Mouse (Mus musculus): ENCODE results near the gene Vps35l. TPM values are rescaled to one million over a fixed set of nuclear protein-coding genes. Genes with fewer than 3 reads are reported as not detected.

Vps35l gene
- polyA plus RNA-seq, 1 experiment from 2014 or later, result 67.6 TPM

DNA sequence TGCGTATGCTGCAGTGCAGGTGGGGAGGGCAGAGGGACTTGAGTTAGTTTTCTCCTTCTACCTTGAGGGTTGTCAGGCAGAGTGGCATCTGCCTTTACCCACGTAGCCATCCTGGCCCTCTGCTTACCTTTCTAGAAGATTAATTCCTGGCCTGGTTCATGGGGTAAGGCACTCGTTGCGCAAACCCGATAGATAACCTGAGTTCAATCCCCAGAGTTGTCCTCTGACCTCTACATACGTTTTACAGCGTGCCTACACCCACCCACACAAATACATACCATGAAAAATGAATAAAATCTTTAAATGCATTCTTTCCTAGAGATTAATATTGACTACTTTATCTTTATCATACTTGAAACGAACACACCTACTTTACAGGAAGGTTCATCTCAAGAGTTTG, 63.4 kb downstream of the Vps35l start:
- no peak for ATAC-seq (ENCODE audit: insufficient number of reproducible peaks, low FRiP score, low TSS enrichment, low read depth)
- WGBS, result 91% methylated on average over 8 of the region's 8 CpGs
- Histone ChIP-seq H3K36me3 (peaks cover 44% of the 10 kb centered on the region), H3K9ac (no peak overlapping the region), H3K4me2 (replicated peaks) (no peak overlapping the region), H3K27me3 (no peaks in the 10 kb centered on the region), H3K27ac (replicated peaks) (no peak overlapping the region), H3K9me3 (replicated peaks) (no peaks in the 10 kb centered on the region), H3K4me1 (no peaks in the 10 kb centered on the region), H3K4me3 (replicated peaks) (no peak overlapping the region)

DNA sequence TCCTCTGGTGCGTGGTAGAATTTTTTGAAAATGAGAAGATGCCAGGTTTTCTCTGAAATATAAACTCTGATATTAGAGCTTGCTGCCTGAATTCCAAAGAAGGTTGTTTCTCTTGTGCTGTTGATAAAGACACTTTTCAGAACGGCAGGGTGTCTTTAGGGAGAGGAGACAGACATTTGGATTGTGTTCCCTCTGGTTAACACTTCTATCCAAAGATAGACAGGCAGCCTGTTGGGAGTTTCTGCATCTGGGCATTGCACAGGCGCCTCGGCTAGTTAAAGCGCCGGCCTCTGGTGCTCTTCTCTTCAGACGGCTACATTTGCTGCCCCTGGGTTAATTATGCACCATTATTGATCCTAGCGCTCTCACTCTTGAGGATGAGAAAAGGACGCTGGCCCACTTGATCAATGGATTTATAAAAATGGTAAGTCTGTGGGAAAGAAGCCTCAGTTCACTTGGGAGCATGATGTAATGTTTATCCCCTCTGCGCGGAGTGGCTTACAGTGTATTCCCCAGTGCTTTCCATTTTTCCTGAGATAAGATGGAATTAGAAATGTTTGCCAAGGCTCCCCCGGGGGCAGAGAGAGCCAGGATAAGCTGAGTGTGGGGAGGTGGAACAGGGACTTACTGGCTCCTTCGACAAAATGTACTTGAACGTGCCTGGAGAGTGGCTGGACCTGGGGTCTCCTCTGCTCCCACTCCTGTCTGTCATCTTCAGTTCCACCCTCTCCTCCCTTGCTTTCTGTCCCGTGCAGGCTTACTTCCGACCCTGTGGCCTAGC, 66.8 kb downstream of the Vps35l start:
- ATAC-seq (ENCODE audit: insufficient number of reproducible peaks, low FRiP score, low TSS enrichment, low read depth), result no peak
- no peaks in the 10 kb centered on the region for H3K9me3 ChIP-seq (replicated peaks)
- WGBS, result 69% methylated on average over 16 of the region's 16 CpGs
- no peak overlapping the region for H3K27ac ChIP-seq (replicated peaks)
- no peaks in the 10 kb centered on the region for H3K4me1 ChIP-seq
- H3K4me3 ChIP-seq (replicated peaks), result no peak overlapping the region
- no peak overlapping the region for H3K9ac ChIP-seq
- no peaks in the 10 kb centered on the region for H3K27me3 ChIP-seq
- H3K4me2 ChIP-seq (replicated peaks), result no peak overlapping the region
- peaks cover 32% of the 10 kb centered on the region for H3K36me3 ChIP-seq

DNA sequence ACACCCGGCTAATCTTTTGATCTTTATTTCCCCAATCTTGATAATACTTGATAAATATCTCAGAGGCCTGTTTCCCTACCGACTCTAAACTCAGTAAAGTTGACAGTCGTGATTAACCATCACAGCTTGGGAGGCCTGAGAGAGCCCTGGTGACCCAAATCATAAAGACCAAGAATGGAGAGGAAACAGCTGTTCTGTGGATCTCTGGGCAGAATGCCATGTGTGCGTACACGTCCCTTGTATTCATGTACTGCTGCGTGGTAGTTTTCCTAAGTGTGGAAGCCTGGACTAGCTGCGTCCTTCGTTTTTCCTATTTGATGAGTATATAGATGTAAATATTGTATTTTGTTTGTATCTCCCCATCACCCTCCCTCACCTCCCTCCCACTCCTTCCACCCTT, 67.9 kb downstream of the Vps35l start:
- WGBS, result 75% methylated on average over 8 of the region's 8 CpGs
- Histone ChIP-seq H3K4me3 (replicated peaks) (no peak overlapping the region), H3K27me3 (no peaks in the 10 kb centered on the region), H3K4me1 (no peaks in the 10 kb centered on the region), H3K27ac (replicated peaks) (no peak overlapping the region), H3K9ac (no peak overlapping the region), H3K36me3 (peaks cover 28% of the 10 kb centered on the region), H3K9me3 (replicated peaks) (no peaks in the 10 kb centered on the region), H3K4me2 (replicated peaks) (no peak overlapping the region)
- no peak for ATAC-seq (ENCODE audit: insufficient number of reproducible peaks, low FRiP score, low TSS enrichment, low read depth)

DNA sequence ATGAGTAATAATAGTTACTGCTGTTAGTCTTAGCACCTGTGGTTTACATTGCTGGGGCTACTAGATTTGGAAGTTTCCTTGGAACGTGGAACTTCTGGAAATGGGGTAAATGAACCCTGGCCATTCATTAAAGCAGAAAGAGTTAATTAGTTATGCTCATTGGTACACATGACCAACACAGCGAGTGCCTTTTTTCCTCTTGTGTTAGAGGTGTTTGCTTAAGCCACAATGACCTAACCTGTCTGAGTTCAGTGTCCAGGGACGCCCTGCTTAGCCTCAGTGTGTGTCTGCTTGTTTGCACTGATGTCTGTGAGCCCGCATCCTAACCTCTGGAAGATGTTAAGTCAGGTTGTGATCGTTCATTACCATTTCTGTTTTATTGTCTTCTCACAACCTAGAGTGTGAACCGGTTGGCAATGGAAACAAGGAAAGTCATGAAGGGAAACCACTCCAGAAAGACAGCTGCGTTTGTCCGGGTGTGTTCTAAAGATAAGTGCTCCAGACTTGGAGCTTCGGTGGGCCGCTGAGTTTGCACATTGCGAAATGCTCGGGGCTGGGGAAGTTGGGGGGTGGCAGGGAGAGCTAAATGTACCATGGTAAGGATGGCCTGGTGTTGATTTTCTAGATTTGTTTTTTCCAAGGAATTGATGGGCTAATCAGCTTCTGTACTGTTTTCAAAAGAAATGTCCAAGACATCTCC, 71.5 kb downstream of the Vps35l start:
- H3K9ac ChIP-seq, result no peak overlapping the region
- no peaks in the 10 kb centered on the region for H3K27me3 ChIP-seq
- no peaks in the 10 kb centered on the region for H3K9me3 ChIP-seq (replicated peaks)
- no peak overlapping the region for H3K4me2 ChIP-seq (replicated peaks)
- H3K36me3 ChIP-seq, result peaks cover 27% of the 10 kb centered on the region
- no peak for ATAC-seq (ENCODE audit: insufficient number of reproducible peaks, low FRiP score, low TSS enrichment, low read depth)
- no peak overlapping the region for H3K27ac ChIP-seq (replicated peaks)
- H3K4me1 ChIP-seq, result no peaks in the 10 kb centered on the region
- no peak overlapping the region for H3K4me3 ChIP-seq (replicated peaks)
- WGBS, result 79% methylated on average over 12 of the region's 12 CpGs

DNA sequence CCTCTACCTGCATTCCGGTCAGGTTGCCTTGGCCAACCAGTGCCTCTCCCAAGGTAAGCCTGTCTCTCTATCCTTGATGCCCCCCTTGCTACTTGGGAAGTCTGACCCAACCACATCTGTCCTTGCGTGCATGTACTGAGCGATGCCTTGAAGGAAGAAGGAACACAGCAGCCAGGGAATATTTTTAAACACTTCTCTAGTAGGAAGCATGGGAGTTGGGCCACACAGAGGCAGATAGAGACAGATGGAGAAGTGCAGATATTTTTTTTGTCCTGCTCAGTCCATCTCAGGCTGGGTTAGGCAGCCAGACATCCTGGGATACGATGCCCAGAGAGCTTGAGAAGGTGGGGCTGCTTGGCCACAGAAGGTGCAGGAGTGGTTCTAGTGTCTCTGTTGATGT, 73.6 kb downstream of the Vps35l start:
- no peak overlapping the region for H3K27ac ChIP-seq (replicated peaks)
- H3K4me3 ChIP-seq (replicated peaks), result no peak overlapping the region
- no peak overlapping the region for H3K9ac ChIP-seq
- H3K4me1 ChIP-seq, result no peaks in the 10 kb centered on the region
- 93% methylated on average over 4 of the region's 4 CpGs for WGBS
- no peaks in the 10 kb centered on the region for H3K9me3 ChIP-seq (replicated peaks)
- no peak overlapping the region for H3K4me2 ChIP-seq (replicated peaks)
- H3K27me3 ChIP-seq, result no peaks in the 10 kb centered on the region
- H3K36me3 ChIP-seq, result peaks cover 45% of the 10 kb centered on the region
- ATAC-seq (ENCODE audit: insufficient number of reproducible peaks, low FRiP score, low TSS enrichment, low read depth), result no peak

DNA sequence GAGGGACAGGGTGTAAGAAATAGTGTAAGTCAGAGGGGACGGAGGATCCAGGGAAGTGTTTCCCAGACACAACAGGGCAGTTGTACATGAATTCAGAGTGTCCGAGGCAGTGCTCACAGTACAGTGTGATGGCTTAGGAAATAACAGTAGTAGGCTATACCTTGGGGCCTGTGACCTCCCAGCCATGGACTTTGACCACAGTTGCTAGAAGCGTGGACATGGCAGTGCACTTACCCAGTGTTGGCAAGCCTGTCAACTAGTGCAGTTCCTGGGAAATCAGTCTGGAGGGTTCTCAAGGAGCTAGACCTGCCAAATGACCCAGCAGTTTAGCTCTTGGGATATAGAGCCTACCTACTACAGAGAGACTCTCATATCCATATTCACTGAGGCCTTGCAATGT, 76.2 kb downstream of the Vps35l start:
- H3K4me1 ChIP-seq, result no peaks in the 10 kb centered on the region
- H3K36me3 ChIP-seq, result peaks cover 50% of the 10 kb centered on the region
- ATAC-seq (ENCODE audit: insufficient number of reproducible peaks, low FRiP score, low TSS enrichment, low read depth), result no peak
- no peaks in the 10 kb centered on the region for H3K27me3 ChIP-seq
- no peak overlapping the region for H3K4me2 ChIP-seq (replicated peaks)
- H3K27ac ChIP-seq (replicated peaks), result no peak overlapping the region
- H3K9ac ChIP-seq, result no peak overlapping the region
- 95% methylated on average over 3 of the region's 3 CpGs for WGBS
- H3K4me3 ChIP-seq (replicated peaks), result no peak overlapping the region
- H3K9me3 ChIP-seq (replicated peaks), result no peaks in the 10 kb centered on the region

DNA sequence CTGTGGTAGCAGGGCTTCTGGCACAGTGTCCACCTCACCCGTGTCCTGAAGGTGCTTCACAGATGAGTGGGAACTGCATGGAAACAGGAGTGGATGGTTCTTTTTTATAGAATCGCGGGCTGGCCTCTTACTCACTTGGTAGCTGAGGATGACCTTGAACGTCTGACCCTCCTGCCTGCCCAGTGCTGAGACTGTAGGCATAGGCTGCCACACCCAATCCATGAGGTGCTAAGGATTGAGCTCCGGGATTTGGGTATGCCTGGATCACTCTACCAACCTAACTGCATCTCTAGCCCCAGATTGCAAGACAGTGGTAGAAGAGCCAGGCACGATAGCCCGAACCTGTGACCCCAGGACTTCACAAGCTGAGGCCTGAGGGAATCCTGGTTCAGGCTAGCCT, 77.7 kb downstream of the Vps35l start:
- Histone ChIP-seq H3K27ac (replicated peaks) (no peak overlapping the region), H3K4me1 (no peaks in the 10 kb centered on the region), H3K9ac (no peak overlapping the region), H3K9me3 (replicated peaks) (no peaks in the 10 kb centered on the region), H3K27me3 (no peaks in the 10 kb centered on the region), H3K4me2 (replicated peaks) (no peak overlapping the region), H3K4me3 (replicated peaks) (no peak overlapping the region), H3K36me3 (peaks cover 44% of the 10 kb centered on the region)
- WGBS, result 92% methylated on average over 7 of the region's 7 CpGs
- ATAC-seq (ENCODE audit: insufficient number of reproducible peaks, low FRiP score, low TSS enrichment, low read depth), result no peak

DNA sequence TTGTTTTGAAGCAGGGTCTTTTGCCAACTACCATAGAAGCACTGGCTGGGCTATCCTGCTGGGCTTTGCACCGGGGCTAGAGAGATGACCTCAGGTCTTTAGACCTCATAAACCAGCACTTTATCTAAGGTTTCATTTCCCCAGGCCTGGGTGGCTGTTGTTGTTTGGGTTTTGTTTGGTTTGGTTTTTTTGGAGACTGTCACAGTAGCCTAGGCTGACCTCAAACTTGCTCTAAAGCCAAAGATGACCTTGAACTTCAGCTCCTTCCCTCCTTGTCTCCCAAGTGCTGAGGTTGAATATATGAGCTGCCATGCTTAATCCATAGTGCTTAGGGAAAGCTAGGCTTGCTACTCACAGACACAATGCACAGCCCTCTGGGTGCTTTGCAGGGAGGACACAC, 79.6 kb downstream of the Vps35l start:
- ATAC-seq (ENCODE audit: insufficient number of reproducible peaks, low FRiP score, low TSS enrichment, low read depth), result no peak
- Histone ChIP-seq H3K27me3 (no peaks in the 10 kb centered on the region), H3K4me2 (replicated peaks) (no peak overlapping the region), H3K9ac (no peak overlapping the region), H3K9me3 (replicated peaks) (no peaks in the 10 kb centered on the region), H3K4me1 (peaks cover 5% of the 10 kb centered on the region; the same call in 1 of the 2 replicates), H3K4me3 (replicated peaks) (no peak overlapping the region), H3K27ac (replicated peaks) (no peak overlapping the region), H3K36me3 (peaks cover 31% of the 10 kb centered on the region)
- 87% methylated on average over 1 of the region's 1 CpGs for WGBS

DNA sequence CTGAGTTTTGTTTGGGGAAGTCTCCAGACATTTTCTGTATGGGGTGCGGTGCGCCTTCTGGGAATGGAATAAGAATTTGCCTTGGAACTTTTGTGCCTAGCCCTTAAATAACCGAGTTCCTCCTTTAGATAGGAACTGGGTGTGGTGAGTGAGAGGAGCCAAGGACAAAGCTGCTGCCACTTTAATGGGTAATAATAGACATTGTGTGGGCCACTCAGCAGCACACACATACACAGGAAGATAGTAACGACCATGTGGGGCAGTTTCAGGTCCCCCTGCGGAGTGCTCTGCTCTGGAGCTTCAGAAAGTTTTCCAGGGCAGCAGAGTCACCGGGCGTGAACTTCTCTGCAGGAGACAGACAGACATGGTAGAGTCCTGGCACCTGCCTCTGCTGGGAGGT, 81.3 kb downstream of the Vps35l start:
- 64% methylated on average over 7 of the region's 7 CpGs for WGBS
- Histone ChIP-seq H3K4me3 (replicated peaks) (no peak overlapping the region), H3K4me1 (peaks cover 6% of the 10 kb centered on the region; the same call in 1 of the 2 replicates), H3K27ac (replicated peaks) (no peak overlapping the region), H3K9ac (no peak overlapping the region), H3K36me3 (peaks cover 38% of the 10 kb centered on the region), H3K27me3 (no peaks in the 10 kb centered on the region), H3K4me2 (replicated peaks) (no peak overlapping the region), H3K9me3 (replicated peaks) (no peaks in the 10 kb centered on the region)
- ATAC-seq (ENCODE audit: insufficient number of reproducible peaks, low FRiP score, low TSS enrichment, low read depth), result no peak

DNA sequence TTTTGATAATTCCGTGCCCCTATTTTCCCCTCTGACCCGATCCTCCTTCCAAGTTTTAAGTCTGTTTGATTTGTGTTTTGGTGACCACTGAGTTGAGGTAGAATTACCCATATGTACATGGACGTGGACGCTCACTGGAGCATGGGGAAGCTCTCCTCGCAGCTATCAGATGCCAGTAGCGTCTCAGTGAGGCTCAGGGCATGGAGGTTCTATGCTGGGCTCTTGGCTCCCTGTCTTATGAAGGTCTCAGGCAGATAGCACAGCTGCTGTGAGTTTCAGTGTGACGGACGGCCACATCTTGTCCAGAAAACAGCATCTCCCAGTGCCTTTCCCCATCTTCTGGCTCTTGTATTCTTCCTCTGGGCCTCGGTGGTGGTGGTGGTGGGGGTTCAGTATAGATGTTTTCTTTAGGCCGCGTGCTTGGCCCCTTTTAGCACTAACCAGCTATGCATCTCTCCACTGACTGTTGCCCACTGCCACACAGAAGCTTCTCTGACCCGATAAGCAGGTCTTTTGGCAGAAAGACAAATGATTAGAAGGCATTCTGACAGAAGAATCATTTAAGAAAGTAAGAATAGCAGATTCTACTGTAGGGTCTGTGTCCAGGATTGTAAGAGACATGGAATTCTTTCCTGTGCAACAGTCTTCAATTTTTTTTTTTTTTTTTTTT, 82.0 kb downstream of the Vps35l start:
- H3K9ac ChIP-seq, result no peak overlapping the region
- WGBS, result 92% methylated on average over 12 of the region's 12 CpGs

DNA sequence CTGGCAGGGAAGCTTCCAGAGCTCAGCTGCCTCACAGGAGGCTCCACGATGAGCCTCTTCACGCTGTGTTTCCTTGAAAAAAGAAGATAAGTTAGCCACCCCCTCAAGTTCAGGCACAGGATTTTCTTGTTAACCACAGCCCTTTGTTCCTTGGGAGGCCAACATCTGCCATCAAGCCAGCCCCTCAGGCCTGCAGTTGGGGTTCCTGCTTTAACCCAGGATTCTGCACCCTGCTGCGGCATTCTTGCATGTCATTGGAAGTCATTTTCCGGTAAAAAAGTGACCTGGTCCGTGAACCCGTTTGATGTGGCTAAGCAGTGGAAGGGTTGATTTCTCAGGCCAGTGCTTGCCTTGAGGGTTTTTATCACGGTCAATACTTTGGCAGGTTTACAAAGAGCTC, 84.4 kb downstream of the Vps35l start:
- 31% methylated on average over 7 of the region's 7 CpGs for WGBS
- Histone ChIP-seq H3K36me3 (peaks cover 28% of the 10 kb centered on the region), H3K9me3 (replicated peaks) (no peaks in the 10 kb centered on the region), H3K4me1 (peaks cover 6% of the 10 kb centered on the region; the same call in 1 of the 2 replicates), H3K4me2 (replicated peaks) (no peak overlapping the region), H3K27ac (replicated peaks) (no peak overlapping the region), H3K27me3 (no peaks in the 10 kb centered on the region), H3K4me3 (replicated peaks) (no peak overlapping the region), H3K9ac (no peak overlapping the region)
- no peak for ATAC-seq (ENCODE audit: insufficient number of reproducible peaks, low FRiP score, low TSS enrichment, low read depth)

More for the DNA sequence above, 82.0 kb downstream of the Vps35l start:
- no peak for ATAC-seq (ENCODE audit: insufficient number of reproducible peaks, low FRiP score, low TSS enrichment, low read depth)
- Histone ChIP-seq H3K4me3 (replicated peaks) (no peak overlapping the region), H3K4me2 (replicated peaks) (no peak overlapping the region), H3K27me3 (no peaks in the 10 kb centered on the region), H3K27ac (replicated peaks) (no peak overlapping the region), H3K36me3 (peaks cover 41% of the 10 kb centered on the region), H3K9me3 (replicated peaks) (no peaks in the 10 kb centered on the region), H3K4me1 (peaks cover 6% of the 10 kb centered on the region; the same call in 1 of the 2 replicates)

All from embryonic facial prominence, embryonic 15.5 days (tissue).